Mouse (Mus musculus): ENCODE results near the gene Banf1. TPM values are rescaled to one million over a fixed set of nuclear protein-coding genes. Genes with fewer than 3 reads are reported as not detected.

Gene Banf1
- polyA plus RNA-seq, 1 experiment from 2014 or later = 375 TPM

DNA sequence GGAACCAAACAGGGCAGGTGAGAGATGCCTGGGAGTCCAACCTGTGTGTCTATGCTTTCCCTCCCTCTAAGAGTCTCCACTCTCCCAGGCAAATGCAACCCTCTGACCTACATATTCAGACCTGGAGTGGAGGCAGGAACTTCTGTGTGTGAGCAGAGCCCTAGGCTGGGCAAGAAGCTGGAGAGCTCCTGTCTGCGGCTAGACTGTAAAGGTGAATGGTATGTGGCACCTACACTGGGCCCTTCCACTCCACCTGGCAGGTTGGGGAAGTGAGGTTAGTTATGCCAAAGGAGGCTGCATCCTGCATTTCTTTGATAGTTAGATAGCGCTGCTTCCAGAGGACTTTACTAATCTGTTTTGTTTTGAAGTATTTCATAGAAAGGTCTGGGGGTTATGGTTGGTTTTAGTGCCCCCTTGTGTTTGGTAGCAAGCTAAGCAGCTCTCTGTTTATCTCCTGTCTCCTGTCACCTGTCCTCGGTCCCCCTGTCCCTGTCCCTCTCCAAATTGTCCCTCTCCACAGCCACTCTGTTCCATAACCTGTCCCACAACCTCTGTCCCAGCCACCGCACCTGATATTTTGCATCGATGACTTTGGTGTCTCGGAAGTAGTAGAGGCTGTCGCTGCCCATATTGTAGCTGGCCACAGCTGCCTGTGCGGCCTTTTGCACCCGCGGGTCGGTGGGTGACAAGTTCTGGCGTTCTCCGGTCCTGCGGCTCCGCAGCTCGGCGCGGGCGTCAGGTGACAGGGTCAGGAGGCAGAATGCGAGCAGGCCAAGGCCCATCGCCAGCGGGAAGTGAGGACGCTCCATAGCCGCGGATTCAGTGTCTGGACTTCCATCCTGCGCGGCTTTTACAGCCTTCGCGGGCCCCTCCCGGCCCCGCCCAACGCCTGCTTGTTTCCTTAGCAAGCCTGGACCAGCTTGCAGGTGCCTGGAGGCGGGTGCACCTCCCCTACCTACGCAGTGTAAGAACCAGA lies 18.2 kb downstream of the Banf1 start:
- Histone ChIP-seq H3K36me3 (ENCODE audit: control insufficient read depth, insufficient read depth, low read length) (no peaks in the 10 kb centered on the region), H3K9ac (ENCODE audit: low read depth, low read length) (peak overlapping the region; percentile 62), H3K9me3 (ENCODE audit: control insufficient read depth, low read length) (no peaks in the 10 kb centered on the region), H3K27me3 (replicated peaks; ENCODE audit: control insufficient read depth, insufficient read depth, low read length) (no peaks in the 10 kb centered on the region), H3K27ac (replicated peaks; ENCODE audit: low read depth, low read length) (no peak overlapping the region), H3K4me1 (ENCODE audit: control insufficient read depth, insufficient read depth, low read length) (0 out of 2 replicates have a peak, but pooled peaks cover 4% of the 10 kb centered on the region), H3K4me3 (ENCODE audit: low read depth, low read length) (peak overlapping the region; percentile 38), H3K4me2 (ENCODE audit: low read depth, low read length) (peak overlapping the region; percentile 68)
- DNase-seq (ENCODE audit: low spot score) (peak; percentile 63), ATAC-seq (ENCODE audit: low read depth) (peak; percentile 41)
- 5% methylated on average over 25 of the region's 34 CpGs for WGBS

GRCm38 (mm10) chr19:5348064-5348463 lies 18.9 kb downstream of the Banf1 start:
- ATAC-seq (ENCODE audit: low read depth) = no peak
- Histone ChIP-seq H3K36me3 (ENCODE audit: control insufficient read depth, insufficient read depth, low read length) (no peaks in the 10 kb centered on the region), H3K9ac (ENCODE audit: low read depth, low read length) (no peak overlapping the region), H3K27me3 (replicated peaks; ENCODE audit: control insufficient read depth, insufficient read depth, low read length) (no peaks in the 10 kb centered on the region), H3K4me3 (ENCODE audit: low read depth, low read length) (no peak overlapping the region), H3K4me2 (ENCODE audit: low read depth, low read length) (no peak overlapping the region), H3K9me3 (ENCODE audit: control insufficient read depth, low read length) (no peaks in the 10 kb centered on the region), H3K4me1 (ENCODE audit: control insufficient read depth, insufficient read depth, low read length) (0 out of 2 replicates have a peak, but pooled peaks cover 4% of the 10 kb centered on the region), H3K27ac (replicated peaks; ENCODE audit: low read depth, low read length) (no peak overlapping the region)
- WGBS = 75% methylated on average over 5 of the region's 6 CpGs
- DNase-seq (ENCODE audit: low spot score) = no peak

GRCm38 (mm10) chr19:5345297-5346131 lies 21.5 kb downstream of the Banf1 start:
- Histone ChIP-seq H3K4me3 (ENCODE audit: low read depth, low read length) (no peak overlapping the region), H3K9me3 (ENCODE audit: control insufficient read depth, low read length) (no peaks in the 10 kb centered on the region), H3K9ac (ENCODE audit: low read depth, low read length) (no peak overlapping the region), H3K27me3 (replicated peaks; ENCODE audit: control insufficient read depth, insufficient read depth, low read length) (no peaks in the 10 kb centered on the region), H3K27ac (replicated peaks; ENCODE audit: low read depth, low read length) (no peak overlapping the region), H3K36me3 (ENCODE audit: control insufficient read depth, insufficient read depth, low read length) (no peaks in the 10 kb centered on the region), H3K4me2 (ENCODE audit: low read depth, low read length) (no peak overlapping the region), H3K4me1 (ENCODE audit: control insufficient read depth, insufficient read depth, low read length) (0 out of 2 replicates have a peak, but pooled peaks cover 4% of the 10 kb centered on the region)
- DNase-seq (ENCODE audit: low spot score) = peak; percentile 19
- ATAC-seq (ENCODE audit: low read depth) = no peak
- 55% methylated on average over 6 of the region's 6 CpGs for WGBS

DNA sequence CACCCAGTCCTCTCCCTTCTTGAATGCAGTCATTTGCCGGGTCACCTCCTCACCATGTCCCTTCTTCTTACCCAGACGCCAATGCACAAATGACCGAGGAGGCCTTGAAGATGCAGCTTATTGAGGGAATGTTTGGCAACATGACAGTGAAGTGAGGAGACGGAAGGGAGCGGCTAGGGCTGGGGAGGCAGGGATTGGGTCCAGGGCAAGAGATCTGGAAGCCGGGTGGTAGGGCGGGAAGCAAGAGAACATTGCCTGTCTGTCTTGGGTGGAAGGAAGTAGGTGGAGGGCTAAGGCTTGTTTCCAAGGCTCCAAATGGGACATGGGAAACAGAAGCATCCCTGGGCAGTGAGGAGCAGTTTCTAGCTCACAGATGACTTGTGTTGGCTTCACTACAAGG lies 25.6 kb downstream of the Banf1 start:
- no peak overlapping the region for H3K27ac ChIP-seq (replicated peaks; ENCODE audit: low read depth, low read length)
- no peak overlapping the region for H3K4me3 ChIP-seq (ENCODE audit: low read depth, low read length)
- no peaks in the 10 kb centered on the region for H3K9me3 ChIP-seq (ENCODE audit: control insufficient read depth, low read length)
- H3K4me2 ChIP-seq (ENCODE audit: low read depth, low read length) = no peak overlapping the region
- no peak overlapping the region for H3K9ac ChIP-seq (ENCODE audit: low read depth, low read length)
- ATAC-seq (ENCODE audit: low read depth) (no peak), DNase-seq (ENCODE audit: low spot score) (no peak)
- WGBS = 89% methylated on average over 7 of the region's 7 CpGs
- H3K36me3 ChIP-seq (ENCODE audit: control insufficient read depth, insufficient read depth, low read length) = no peaks in the 10 kb centered on the region
- no peaks in the 10 kb centered on the region for H3K4me1 ChIP-seq (ENCODE audit: control insufficient read depth, insufficient read depth, low read length)
- no peaks in the 10 kb centered on the region for H3K27me3 ChIP-seq (replicated peaks; ENCODE audit: control insufficient read depth, insufficient read depth, low read length)

DNA sequence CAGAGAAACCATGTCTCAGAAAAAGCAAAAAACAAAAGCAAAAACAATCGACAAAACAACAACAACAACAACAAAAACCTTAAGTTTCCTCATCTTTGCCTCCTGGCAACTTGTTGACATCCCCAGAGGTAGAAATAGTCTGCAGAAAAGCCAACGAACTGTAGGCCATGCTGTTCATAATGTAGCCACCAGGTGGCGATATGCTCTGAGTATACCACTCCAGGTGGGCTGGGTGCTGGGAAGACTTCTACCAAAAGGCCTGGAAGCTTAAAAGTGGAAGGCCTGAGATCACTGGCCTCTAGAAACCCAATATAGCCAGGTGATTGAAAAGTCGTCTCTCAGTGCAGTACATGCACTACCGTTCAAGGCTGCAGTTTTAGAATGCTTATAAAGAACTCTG lies 29.0 kb downstream of the Banf1 start:
- DNase-seq (ENCODE audit: low spot score) (peak; percentile 71), ATAC-seq (ENCODE audit: low read depth) (no peak)
- no peaks in the 10 kb centered on the region for H3K36me3 ChIP-seq (ENCODE audit: control insufficient read depth, insufficient read depth, low read length)
- no peak overlapping the region for H3K27ac ChIP-seq (replicated peaks; ENCODE audit: low read depth, low read length)
- WGBS = 15% methylated on average over 5 of the region's 5 CpGs
- no peaks in the 10 kb centered on the region for H3K27me3 ChIP-seq (replicated peaks; ENCODE audit: control insufficient read depth, insufficient read depth, low read length)
- no peak overlapping the region for H3K9ac ChIP-seq (ENCODE audit: low read depth, low read length)
- no peaks in the 10 kb centered on the region for H3K9me3 ChIP-seq (ENCODE audit: control insufficient read depth, low read length)
- H3K4me2 ChIP-seq (ENCODE audit: low read depth, low read length) = no peak overlapping the region
- H3K4me1 ChIP-seq (ENCODE audit: control insufficient read depth, insufficient read depth, low read length) = no peaks in the 10 kb centered on the region
- no peak overlapping the region for H3K4me3 ChIP-seq (ENCODE audit: low read depth, low read length)

DNA sequence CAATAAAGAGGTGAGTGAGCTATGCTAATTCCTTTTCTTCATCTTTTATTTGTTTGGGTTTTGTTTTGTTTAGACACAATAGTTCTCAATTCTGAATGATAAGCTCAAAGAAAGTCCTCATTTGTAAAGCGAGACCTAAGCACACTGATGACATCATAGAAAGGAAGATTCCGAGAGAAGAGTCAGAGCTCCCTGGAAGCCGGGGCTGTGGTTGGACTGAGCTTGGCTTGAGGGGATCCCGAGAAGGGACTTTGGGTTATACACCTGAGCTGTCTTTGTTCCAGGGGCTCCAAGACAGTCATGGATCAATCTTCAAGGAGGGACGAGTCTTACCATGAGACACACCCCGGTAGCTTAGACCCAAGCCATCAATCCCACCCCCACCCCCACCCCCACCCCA lies 31.5 kb downstream of the Banf1 start, which contains the start of gene Catsper1:
Catsper1 (plus strand) TSS at position 301 of the 400 bp plus-strand sequence.
- no peak for DNase-seq (ENCODE audit: low spot score)
- WGBS = 85% methylated on average over 6 of the region's 6 CpGs
- Histone ChIP-seq H3K27ac (replicated peaks; ENCODE audit: low read depth, low read length) (no peak within 1 kb of the TSS), H3K36me3 (ENCODE audit: control insufficient read depth, insufficient read depth, low read length) (no peaks in the 10 kb centered on the region), H3K27me3 (replicated peaks; ENCODE audit: control insufficient read depth, insufficient read depth, low read length) (no peaks in the 10 kb centered on the region), H3K9me3 (ENCODE audit: control insufficient read depth, low read length) (no peaks in the 10 kb centered on the region), H3K4me2 (ENCODE audit: low read depth, low read length) (no peak within 1 kb of the TSS), H3K4me1 (ENCODE audit: control insufficient read depth, insufficient read depth, low read length) (no peaks in the 10 kb centered on the region), H3K4me3 (ENCODE audit: low read depth, low read length) (no peak within 1 kb of the TSS), H3K9ac (ENCODE audit: low read depth, low read length) (no peak within 1 kb of the TSS)
- ATAC-seq (ENCODE audit: low read depth) = no peak

DNA sequence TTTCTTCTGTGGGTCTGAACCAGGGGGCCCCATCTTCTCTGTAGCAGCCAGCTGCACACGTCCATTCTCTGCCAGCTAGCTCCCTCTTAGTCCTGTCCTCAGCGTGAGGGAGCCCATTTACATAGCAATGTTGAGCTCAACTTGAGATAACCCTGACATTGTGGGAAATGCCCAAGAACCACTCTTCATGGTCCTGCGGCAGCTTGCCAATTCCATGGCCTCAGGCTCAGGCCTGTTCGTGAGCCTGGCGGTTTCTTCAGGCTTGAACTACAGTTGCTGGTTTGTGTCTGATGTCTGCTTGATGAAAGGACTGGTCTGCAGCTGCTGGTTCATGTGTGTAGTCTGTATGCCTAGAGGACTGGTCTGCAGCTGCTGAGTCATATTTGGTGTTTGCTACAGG lies 32.2 kb downstream of the Banf1 start:
- no peaks in the 10 kb centered on the region for H3K9me3 ChIP-seq (ENCODE audit: control insufficient read depth, low read length)
- no peaks in the 10 kb centered on the region for H3K36me3 ChIP-seq (ENCODE audit: control insufficient read depth, insufficient read depth, low read length)
- H3K4me1 ChIP-seq (ENCODE audit: control insufficient read depth, insufficient read depth, low read length) = no peaks in the 10 kb centered on the region
- H3K27ac ChIP-seq (replicated peaks; ENCODE audit: low read depth, low read length) = no peak overlapping the region
- H3K27me3 ChIP-seq (replicated peaks; ENCODE audit: control insufficient read depth, insufficient read depth, low read length) = no peaks in the 10 kb centered on the region
- H3K4me3 ChIP-seq (ENCODE audit: low read depth, low read length) = no peak overlapping the region
- no peak overlapping the region for H3K4me2 ChIP-seq (ENCODE audit: low read depth, low read length)
- no peak overlapping the region for H3K9ac ChIP-seq (ENCODE audit: low read depth, low read length)
- ATAC-seq (ENCODE audit: low read depth) = no peak
- 70% methylated on average over 5 of the region's 5 CpGs for WGBS
- DNase-seq (ENCODE audit: low spot score) = peak; percentile 9

- Histone ChIP-seq H3K36me3 (ENCODE audit: control insufficient read depth, insufficient read depth, low read length) (no peaks in the 10 kb centered on the region), H3K27ac (replicated peaks; ENCODE audit: low read depth, low read length) (no peak overlapping the region), H3K9me3 (ENCODE audit: control insufficient read depth, low read length) (no peaks in the 10 kb centered on the region), H3K27me3 (replicated peaks; ENCODE audit: control insufficient read depth, insufficient read depth, low read length) (no peaks in the 10 kb centered on the region), H3K4me2 (ENCODE audit: low read depth, low read length) (no peak overlapping the region), H3K9ac (ENCODE audit: low read depth, low read length) (no peak overlapping the region), H3K4me3 (ENCODE audit: low read depth, low read length) (no peak overlapping the region), H3K4me1 (ENCODE audit: control insufficient read depth, insufficient read depth, low read length) (no peaks in the 10 kb centered on the region)
- ATAC-seq (ENCODE audit: low read depth) (no peak), DNase-seq (ENCODE audit: low spot score) (peak; percentile 6)
- 67% methylated on average over 19 of the region's 19 CpGs for WGBS
These were observed 39.0 kb downstream of the Banf1 start for GRCm38 (mm10) chr19:5327970-5328369.
